Mouse (Mus musculus) cortical plate, adult 2 months (tissue): ENCODE results near the gene Epb41l3.

ENCODE experiments used
- CTCF ChIP-seq: fragments of 200-500 bp; IDR thresholded peaks from 2 replicates; pipeline ENCODE4 v1.5.1; 2011; ENCODE audit warnings: mild to moderate bottlenecking, control low read depth, low read length; ENCODE audit not compliant: insufficient read depth; ENCODE audit errors: extremely low read depth
- POLR2A ChIP-seq: fragments of 200-500 bp; IDR thresholded peaks from 2 replicates; pipeline ENCODE4 v1.6.1; 2011; ENCODE audit warnings: mild to moderate bottlenecking, low read length, control low read depth; ENCODE audit not compliant: insufficient read depth; ENCODE audit errors: extremely low read depth

- no peak for TF ChIP-seq CTCF
- TF ChIP-seq POLR2A = no peak
These were observed 145.9 kb downstream of the Epb41l3 start for GRCm38 (mm10) chr17:69221377-69221776.
